Mouse (Mus musculus) heart, adult 8-10 months (tissue): Measurements from ENCODE around the gene Msh5. TPM values are rescaled to one million over a fixed set of nuclear protein-coding genes. Genes with fewer than 3 reads are reported as not detected.

ENCODE experiments used
- total RNA-seq, 4 experiments: library from RNA; stranded (reverse); gene quantifications; 2 replicates each; pipeline ENCODE4 v1.2.4; 2022

Msh5 gene
- total RNA-seq, 4 experiments from 2014 or later = 0.33 to 0.56 TPM; not detected in 2

Other genes with a start within 250 kb of the Msh5 start
- gene Cyp21a1, start 242.2 kb downstream of the Msh5 start, total RNA-seq = under 1 TPM in 1 of 4 experiments, not detected in 3; 0.35 TPM
- 10 to 100 TPM in 2 of 4 experiments, 1 to 10 TPM in 2; 8.2 to 14.6 (median 9.5) TPM for gene Stk19, start 209.8 kb downstream of the Msh5 start, total RNA-seq
- 10 to 100 TPM; 10.6 to 15.9 (median 11.5) TPM for gene Dxo, start 209.7 kb downstream of the Msh5 start, total RNA-seq
- 10 to 100 TPM; 21.8 to 29.1 (median 25.8) TPM for gene Skiv2l, start 196.5 kb downstream of the Msh5 start, total RNA-seq
- gene Nelfe, start 196.4 kb downstream of the Msh5 start, total RNA-seq = 10 to 100 TPM; 16.6 to 17.9 (median 16.7) TPM
- gene Cfb, start 184.2 kb downstream of the Msh5 start, total RNA-seq = 1 to 10 TPM; 2.2 to 8.5 (median 4.5) TPM
- gene Zbtb12, start 167.3 kb downstream of the Msh5 start, total RNA-seq = 1 to 10 TPM; 8.5 to 9.9 (median 9.1) TPM
- not detected for gene Gm20547, start 164.7 kb downstream of the Msh5 start, total RNA-seq
- gene C2, start 148.5 kb downstream of the Msh5 start, total RNA-seq = 1 to 10 TPM; 1.8 to 4.1 (median 3.0) TPM
- gene Ehmt2, start 148.3 kb downstream of the Msh5 start, total RNA-seq = 10 to 100 TPM; 41.5 to 45.8 (median 42.4) TPM
- not detected for gene Slc44a4, start 132.3 kb downstream of the Msh5 start, total RNA-seq
- 10 to 100 TPM; 13.0 to 16.1 (median 14.4) TPM for gene Neu1, start 115.5 kb downstream of the Msh5 start, total RNA-seq
- gene Hspa1b, start 87.5 kb downstream of the Msh5 start, total RNA-seq = 1 to 10 TPM; 1.4 to 5.5 (median 2.6) TPM
- not detected for gene Gm20481, start 76.8 kb downstream of the Msh5 start, total RNA-seq
- 1 to 10 TPM; 1.8 to 7.5 (median 3.6) TPM for gene Hspa1a, start 74.6 kb downstream of the Msh5 start, total RNA-seq
- 10 to 100 TPM in 2 of 4 experiments, 1 to 10 TPM in 2; 8.7 to 13.3 (median 11.0) TPM for gene Hspa1l, start 74.0 kb downstream of the Msh5 start, total RNA-seq
- 10 to 100 TPM; 17.5 to 21.7 (median 17.9) TPM for gene Lsm2, start 64.9 kb downstream of the Msh5 start, total RNA-seq
- 10 to 100 TPM; 28.3 to 31.4 (median 29.3) TPM for gene Vars, start 45.8 kb downstream of the Msh5 start, total RNA-seq
- 10 to 100 TPM; 12.0 to 18.5 (median 16.6) TPM for gene Vwa7, start 30.2 kb downstream of the Msh5 start, total RNA-seq
- gene Sapcd1, start 18.7 kb downstream of the Msh5 start, total RNA-seq = not detected
- gene Clic1, start 3.2 kb upstream of the Msh5 start, total RNA-seq = 10 to 100 TPM; 21.6 to 33.8 (median 30.0) TPM
- gene Ddah2, start 12.3 kb upstream of the Msh5 start, total RNA-seq = 10 to 100 TPM; 13.5 to 22.7 (median 21.5) TPM
- not detected for gene Ly6g6c, start 18.6 kb upstream of the Msh5 start, total RNA-seq
- 1 to 10 TPM in 1 of 4 experiments, under 1 TPM in 3; 0.34 to 1.0 (median 0.85) TPM for gene Mpig6b, start 19.4 kb upstream of the Msh5 start, total RNA-seq
- gene Ly6g6e, start 30.2 kb upstream of the Msh5 start, total RNA-seq = not detected
- gene Ly6g6d, start 31.3 kb upstream of the Msh5 start, total RNA-seq = under 1 TPM in 3 of 4 experiments, not detected in 1; 0.69 to 0.95 (median 0.85) TPM
- under 1 TPM in 1 of 4 experiments, not detected in 3; 0.24 TPM for gene Ly6g6f, start 38.9 kb upstream of the Msh5 start, total RNA-seq
- 10 to 100 TPM; 60.7 to 64.8 (median 62.3) TPM for gene Abhd16a, start 42.5 kb upstream of the Msh5 start, total RNA-seq
- not detected for gene Ly6g5c, start 61.5 kb upstream of the Msh5 start, total RNA-seq
- not detected for gene Ly6g5b, start 68.7 kb upstream of the Msh5 start, total RNA-seq
- gene Gpank1, start 74.7 kb upstream of the Msh5 start, total RNA-seq = 10 to 100 TPM in 1 of 4 experiments, 1 to 10 TPM in 3; 6.6 to 10.2 (median 8.2) TPM
- 100 to 1,000 TPM; 152 to 184 (median 155) TPM for gene Csnk2b, start 75.3 kb upstream of the Msh5 start, total RNA-seq
- 10 to 100 TPM; 27.8 to 33.4 (median 30.3) TPM for gene D17H6S53E, start 79.6 kb upstream of the Msh5 start, total RNA-seq
- under 1 TPM in 1 of 4 experiments, not detected in 3; 0.26 TPM for gene Apom, start 85.3 kb upstream of the Msh5 start, total RNA-seq
- 100 to 1,000 TPM; 233 to 266 (median 242) TPM for gene Bag6, start 88.4 kb upstream of the Msh5 start, total RNA-seq
- 100 to 1,000 TPM; 130 to 143 (median 140) TPM for gene Prrc2a, start 118.2 kb upstream of the Msh5 start, total RNA-seq
- 1 to 10 TPM; 1.9 to 3.3 (median 2.4) TPM for gene Aif1, start 129.3 kb upstream of the Msh5 start, total RNA-seq
- gene Lst1, start 141.7 kb upstream of the Msh5 start, total RNA-seq = 1 to 10 TPM; 1.8 to 3.6 (median 2.6) TPM
- 1 to 10 TPM in 1 of 4 experiments, under 1 TPM in 3; 0.69 to 1.6 (median 0.80) TPM for gene Ltb, start 147.7 kb upstream of the Msh5 start, total RNA-seq
- gene Tnf, start 155.3 kb upstream of the Msh5 start, total RNA-seq = under 1 TPM; 0.25 to 0.97 (median 0.52) TPM
- gene Lta, start 158.6 kb upstream of the Msh5 start, total RNA-seq = under 1 TPM in 1 of 4 experiments, not detected in 3; 0.44 TPM
- under 1 TPM in 1 of 4 experiments, not detected in 3; 0.72 TPM for gene Gm16181, start 174.1 kb upstream of the Msh5 start, total RNA-seq
- gene Atp6v1g2, start 186.9 kb upstream of the Msh5 start, total RNA-seq = 1 to 10 TPM; 1.7 to 3.6 (median 1.9) TPM
- gene Nfkbil1, start 189.0 kb upstream of the Msh5 start, total RNA-seq = 1 to 10 TPM; 8.2 to 9.4 (median 8.5) TPM
- gene Ddx39b, start 195.0 kb upstream of the Msh5 start, total RNA-seq = 10 to 100 TPM; 76.7 to 92.1 (median 86.6) TPM
- gene H2-D1, start 216.0 kb upstream of the Msh5 start, total RNA-seq = 100 to 1,000 TPM; 108 to 169 (median 117) TPM